Mouse (Mus musculus) G1E (cell line): ENCODE data around the gene Cep162.

Experiments used
- CTCF ChIP-seq: IDR thresholded peaks from 2 replicates; pipeline ENCODE4 v1.5.1; 2012; ENCODE audit warnings: low read depth, low read length, inconsistent platforms, mixed read lengths
- GATA2 ChIP-seq: IDR thresholded peaks from 2 replicates; pipeline ENCODE4 v1.6.1; 2012; ENCODE audit warnings: low read depth, low read length, inconsistent platforms, borderline replicate concordance
- TAL1 ChIP-seq: conservative IDR thresholded peaks from 2 replicates; pipeline ENCODE4 v1.6.1; 2012; ENCODE audit warnings: low read depth, low read length, inconsistent platforms, mixed read lengths

DNA sequence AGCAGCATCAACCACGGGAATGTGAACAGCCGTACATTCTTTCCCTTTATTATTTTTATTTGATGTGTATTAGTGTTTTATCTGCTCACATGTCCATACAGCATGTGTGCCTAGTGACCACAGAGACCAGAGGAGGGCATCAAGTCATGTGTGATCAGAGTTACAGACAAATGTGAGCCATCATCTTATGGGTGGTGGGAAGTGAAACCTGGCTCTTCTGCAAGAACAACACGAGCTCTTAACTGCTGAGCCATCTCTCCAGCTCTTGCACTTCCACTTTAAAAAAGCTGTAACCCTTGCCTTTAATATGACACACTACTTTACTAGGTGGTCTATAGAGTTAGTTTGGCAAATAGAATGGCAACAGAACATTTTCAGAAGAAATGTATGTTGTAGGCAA, 83.8 kb downstream of the Cep162 start:
- no peak for TF ChIP-seq CTCF
- TF ChIP-seq TAL1: no peak
- no peak for TF ChIP-seq GATA2
